Mouse (Mus musculus): ENCODE data around the gene Ap1m1.

- TF ChIP-seq CTCF (IDR thresholded peaks at IDR 0.05; ENCODE audit: extremely low read depth, insufficient read length, insufficient replicate concordance, low read depth, low read length) (peak; percentile 58; the same call in 1 of the 2 replicates), POLR2A (IDR thresholded peaks at IDR 0.05; ENCODE audit: low read depth, low read length) (no peak)
These were observed 21.2 kb downstream of the Ap1m1 start for GRCm38 (mm10) chr8:72261019-72261418.

All from small intestine, adult 2 months (tissue).